Mouse (Mus musculus): ENCODE data around the gene Gm10188. TPM values are rescaled to one million over a fixed set of nuclear protein-coding genes. Genes with fewer than 3 reads are reported as not detected.

Gm10188 gene
- not detected in 2 replicates for polyA plus RNA-seq (2014; fragmentation: Nextera tagmentation; extraction: Ambion mirVana)

- H3K9ac ChIP-seq (ENCODE audit: low read length), result no peak within 1 kb of the TSS
Observed at GRCm38 (mm10) chr1:132229667-132230066, at the start of gene Gm10188. Gene Gm10188, minus strand, starts transcription at chr1:132229767.

GRCm38 (mm10) chr1:132277124-132277523 lies 47.6 kb upstream of the Gm10188 start:
- peaks cover under 1% of the 10 kb centered on the region; the same call in 1 of the 2 replicates for H3K4me1 ChIP-seq (ENCODE audit: control insufficient read depth, insufficient read depth, low read length)
- H3K9ac ChIP-seq (ENCODE audit: low read length), result no peak overlapping the region
- H3K4me2 ChIP-seq (ENCODE audit: low read depth), result no peak overlapping the region
- H3K27ac ChIP-seq (ENCODE audit: low read depth, low read length), result no peak overlapping the region
- no peak overlapping the region for H3K4me3 ChIP-seq (ENCODE audit: low read depth, low read length)
- DNase-seq (ENCODE audit: low spot score) (no peak), ATAC-seq (ENCODE audit: insufficient read depth, low FRiP score, low TSS enrichment) (no peak)
- WGBS, result 66% methylated on average over 6 of the region's 6 CpGs
- H3K9me3 ChIP-seq (ENCODE audit: control insufficient read depth, low read length), result no peaks in the 10 kb centered on the region
- no peaks in the 10 kb centered on the region for H3K27me3 ChIP-seq (ENCODE audit: control insufficient read depth, insufficient read depth, low read length)
- no peaks in the 10 kb centered on the region for H3K36me3 ChIP-seq (ENCODE audit: control insufficient read depth, insufficient read depth, low read length)

More at GRCm38 (mm10) chr1:132229667-132230066, at the start of gene Gm10188:
- Histone ChIP-seq H3K4me1 (ENCODE audit: control insufficient read depth, insufficient read depth, low read length) (no peaks in the 10 kb centered on the region), H3K9me3 (ENCODE audit: control insufficient read depth, low read length) (no peaks in the 10 kb centered on the region), H3K36me3 (ENCODE audit: control insufficient read depth, insufficient read depth, low read length) (no peaks in the 10 kb centered on the region), H3K27ac (ENCODE audit: low read depth, low read length) (no peak within 1 kb of the TSS), H3K4me3 (ENCODE audit: low read depth, low read length) (no peak within 1 kb of the TSS), H3K4me2 (ENCODE audit: low read depth) (no peak within 1 kb of the TSS), H3K27me3 (ENCODE audit: control insufficient read depth, insufficient read depth, low read length) (no peaks in the 10 kb centered on the region)
- WGBS, result 92% methylated on average over 3 of the region's 3 CpGs
- DNase-seq (ENCODE audit: low spot score) (no peak), ATAC-seq (ENCODE audit: insufficient read depth, low FRiP score, low TSS enrichment) (no peak)

GRCm38 (mm10) chr1:132276694-132277093 lies 47.1 kb upstream of the Gm10188 start:
- Histone ChIP-seq H3K27me3 (ENCODE audit: control insufficient read depth, insufficient read depth, low read length) (no peaks in the 10 kb centered on the region), H3K4me2 (ENCODE audit: low read depth) (no peak overlapping the region), H3K4me3 (ENCODE audit: low read depth, low read length) (no peak overlapping the region), H3K9ac (ENCODE audit: low read length) (no peak overlapping the region), H3K36me3 (ENCODE audit: control insufficient read depth, insufficient read depth, low read length) (no peaks in the 10 kb centered on the region), H3K27ac (ENCODE audit: low read depth, low read length) (no peak overlapping the region), H3K9me3 (ENCODE audit: control insufficient read depth, low read length) (no peaks in the 10 kb centered on the region), H3K4me1 (ENCODE audit: control insufficient read depth, insufficient read depth, low read length) (no peaks in the 10 kb centered on the region)
- ATAC-seq (ENCODE audit: insufficient read depth, low FRiP score, low TSS enrichment) (no peak), DNase-seq (ENCODE audit: low spot score) (no peak)
- 68% methylated on average over 3 of the region's 3 CpGs for WGBS

GRCm38 (mm10) chr1:132271237-132271636 lies 41.7 kb upstream of the Gm10188 start:
- Histone ChIP-seq H3K9me3 (ENCODE audit: control insufficient read depth, low read length) (no peaks in the 10 kb centered on the region), H3K36me3 (ENCODE audit: control insufficient read depth, insufficient read depth, low read length) (no peaks in the 10 kb centered on the region), H3K9ac (ENCODE audit: low read length) (no peak overlapping the region), H3K27me3 (ENCODE audit: control insufficient read depth, insufficient read depth, low read length) (no peaks in the 10 kb centered on the region), H3K27ac (ENCODE audit: low read depth, low read length) (no peak overlapping the region), H3K4me3 (ENCODE audit: low read depth, low read length) (no peak overlapping the region), H3K4me2 (ENCODE audit: low read depth) (no peak overlapping the region), H3K4me1 (ENCODE audit: control insufficient read depth, insufficient read depth, low read length) (no peaks in the 10 kb centered on the region)
- WGBS, result 71% methylated on average over 3 of the region's 3 CpGs
- ATAC-seq (ENCODE audit: insufficient read depth, low FRiP score, low TSS enrichment) (no peak), DNase-seq (ENCODE audit: low spot score) (no peak)

GRCm38 (mm10) chr1:132268418-132269060 lies 39.0 kb upstream of the Gm10188 start:
- Histone ChIP-seq H3K4me1 (ENCODE audit: control insufficient read depth, insufficient read depth, low read length) (no peaks in the 10 kb centered on the region; the same call in 1 of the 2 replicates), H3K4me3 (ENCODE audit: low read depth, low read length) (no peak overlapping the region), H3K27ac (ENCODE audit: low read depth, low read length) (no peak overlapping the region), H3K36me3 (ENCODE audit: control insufficient read depth, insufficient read depth, low read length) (no peaks in the 10 kb centered on the region), H3K4me2 (ENCODE audit: low read depth) (no peak overlapping the region), H3K27me3 (ENCODE audit: control insufficient read depth, insufficient read depth, low read length) (no peaks in the 10 kb centered on the region), H3K9me3 (ENCODE audit: control insufficient read depth, low read length) (no peaks in the 10 kb centered on the region), H3K9ac (ENCODE audit: low read length) (no peak overlapping the region)
- ATAC-seq (ENCODE audit: insufficient read depth, low FRiP score, low TSS enrichment) (no peak), DNase-seq (ENCODE audit: low spot score) (no peak)
- WGBS, result 73% methylated on average over 7 of the region's 7 CpGs

- Histone ChIP-seq H3K4me1 (ENCODE audit: control insufficient read depth, insufficient read depth, low read length) (no peaks in the 10 kb centered on the region; the same call in 1 of the 2 replicates), H3K4me2 (ENCODE audit: low read depth) (no peak overlapping the region), H3K36me3 (ENCODE audit: control insufficient read depth, insufficient read depth, low read length) (no peaks in the 10 kb centered on the region), H3K4me3 (ENCODE audit: low read depth, low read length) (no peak overlapping the region), H3K9me3 (ENCODE audit: control insufficient read depth, low read length) (no peaks in the 10 kb centered on the region), H3K27me3 (ENCODE audit: control insufficient read depth, insufficient read depth, low read length) (no peaks in the 10 kb centered on the region), H3K9ac (ENCODE audit: low read length) (no peak overlapping the region), H3K27ac (ENCODE audit: low read depth, low read length) (no peak overlapping the region)
- DNase-seq (ENCODE audit: low spot score) (no peak), ATAC-seq (ENCODE audit: insufficient read depth, low FRiP score, low TSS enrichment) (no peak)
- 82% methylated on average over 2 of the region's 2 CpGs for WGBS
Observed at GRCm38 (mm10) chr1:132267959-132268358, 38.4 kb upstream of the Gm10188 start.

- Histone ChIP-seq H3K9me3 (ENCODE audit: control insufficient read depth, low read length) (no peaks in the 10 kb centered on the region), H3K4me2 (ENCODE audit: low read depth) (no peak overlapping the region), H3K9ac (ENCODE audit: low read length) (no peak overlapping the region), H3K27me3 (ENCODE audit: control insufficient read depth, insufficient read depth, low read length) (no peaks in the 10 kb centered on the region), H3K36me3 (ENCODE audit: control insufficient read depth, insufficient read depth, low read length) (no peaks in the 10 kb centered on the region), H3K4me3 (ENCODE audit: low read depth, low read length) (no peak overlapping the region), H3K27ac (ENCODE audit: low read depth, low read length) (no peak overlapping the region), H3K4me1 (ENCODE audit: control insufficient read depth, insufficient read depth, low read length) (no peaks in the 10 kb centered on the region; the same call in 1 of the 2 replicates)
- no peak for DNase-seq (ENCODE audit: low spot score)
- ATAC-seq (ENCODE audit: insufficient read depth, low FRiP score, low TSS enrichment), result no peak
- 59% methylated on average over 8 of the region's 8 CpGs for WGBS
Observed at GRCm38 (mm10) chr1:132266791-132267557, 37.4 kb upstream of the Gm10188 start.

- no peaks in the 10 kb centered on the region; the same call in 1 of the 2 replicates for H3K4me1 ChIP-seq (ENCODE audit: control insufficient read depth, insufficient read depth, low read length)
- no peak overlapping the region for H3K9ac ChIP-seq (ENCODE audit: low read length)
- no peak overlapping the region for H3K4me2 ChIP-seq (ENCODE audit: low read depth)
- no peak for DNase-seq (ENCODE audit: low spot score)
- 93% methylated on average over 10 of the region's 10 CpGs for WGBS
- no peak overlapping the region for H3K4me3 ChIP-seq (ENCODE audit: low read depth, low read length)
- H3K27ac ChIP-seq (ENCODE audit: low read depth, low read length), result no peak overlapping the region
- H3K27me3 ChIP-seq (ENCODE audit: control insufficient read depth, insufficient read depth, low read length), result no peaks in the 10 kb centered on the region
- no peaks in the 10 kb centered on the region for H3K36me3 ChIP-seq (ENCODE audit: control insufficient read depth, insufficient read depth, low read length)
- no peak for ATAC-seq (ENCODE audit: insufficient read depth, low FRiP score, low TSS enrichment)
- no peaks in the 10 kb centered on the region for H3K9me3 ChIP-seq (ENCODE audit: control insufficient read depth, low read length)
Observed at GRCm38 (mm10) chr1:132265936-132266335, 36.4 kb upstream of the Gm10188 start.
